Mouse (Mus musculus) embryonic stem cell, embryonic (primary cell): ENCODE results near the gene Lrrd1.
"Not testable (repeated sequence)": the region's sequence is repeated elsewhere in the genome, so short reads cannot be mapped to it uniquely, and the experiment has no call there.

ENCODE experiments used
- CTCF ChIA-PET, 4 experiments: fragments of 300-600 bp in 2 of 4; fragments of 350-600 bp in 2 of 4; sonication (Branson Sonifier 250); formaldehyde crosslinking; loops; one replicate each; lab custom pipeline; 2022; ENCODE audit warnings: inconsistent platforms in 2 of 4; lab: Charles Lee
- POLR2A ChIA-PET, 4 experiments: fragments of 300-600 bp in 2 of 4; fragments of 350-600 bp in 2 of 4; sonication (Branson Sonifier 250); formaldehyde crosslinking; loops; one replicate each; lab custom pipeline; 2022; ENCODE audit warnings: antibody characterized with exemption in 4 of 4, inconsistent platforms in 1 of 4; lab: Charles Lee

Lrrd1 gene

DNA sequence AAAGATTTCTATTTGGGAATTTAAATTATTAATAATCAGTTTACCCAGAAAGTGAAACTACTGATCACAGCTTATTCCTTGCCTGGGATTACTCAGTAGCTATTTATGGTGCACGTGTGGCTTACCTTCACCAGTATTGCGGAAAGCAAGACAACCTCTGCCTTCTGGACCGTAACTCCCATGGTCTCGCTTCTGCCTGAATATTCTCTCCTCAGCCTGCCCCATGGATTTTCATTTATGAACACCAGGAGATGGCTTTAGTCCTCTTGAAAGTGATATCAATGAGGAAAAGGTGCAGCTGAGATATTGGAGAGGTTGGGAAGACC lies 49.3 kb downstream of the Lrrd1 start:
- POLR2A ChIA-PET, CTCF ChIA-PET: not testable (repeated sequence)

GRCm38 (mm10) chr5:3905471-3905870 lies 60.5 kb downstream of the Lrrd1 start:
- POLR2A ChIA-PET: interaction anchor here in 1 of 4 experiments (1.4 kb wide), 1 partner anchor 103 kb away, joined by 4 read pairs; the partner anchor contains the start of genes Ankib1 and Krit1
- CTCF ChIA-PET: no interaction called here
